Mouse (Mus musculus): ENCODE measurements around the gene Epx. TPM values are rescaled to one million over a fixed set of nuclear protein-coding genes. Genes with fewer than 3 reads are reported as not detected.

Gene Epx
- polyA plus RNA-seq, 1 experiment, result 8.2 TPM

DNA sequence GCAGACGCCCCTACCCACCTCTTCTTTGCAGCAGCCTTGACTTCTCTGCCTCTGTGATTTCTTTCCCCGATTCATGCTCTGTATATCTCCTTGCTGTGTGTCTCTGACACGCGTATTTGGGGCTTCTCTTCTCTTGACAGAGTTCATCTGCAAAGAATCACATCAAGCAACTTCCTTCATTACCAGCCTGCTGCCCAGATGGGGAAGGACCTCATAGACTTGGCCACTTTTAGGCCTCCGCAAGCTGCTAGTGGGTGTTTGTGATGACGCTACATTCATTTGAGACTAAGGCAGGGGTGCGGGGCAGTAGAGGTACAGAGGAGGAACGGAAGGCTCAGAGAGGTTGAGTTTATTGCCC, 21.8 kb downstream of the Epx start:
- no peak overlapping the region for H3K27ac ChIP-seq (ENCODE audit: control insufficient read depth, insufficient read depth, low read depth, low read length, poor library complexity)
- peaks cover 1% of the 10 kb centered on the region for H3K4me1 ChIP-seq (ENCODE audit: control insufficient read depth, insufficient read depth, low read length)
- peak overlapping the region; percentile 67 for H3K4me3 ChIP-seq (replicated peaks; ENCODE audit: control insufficient read depth, low read depth, low read length)
- 35% methylated on average over 8 of the region's 8 CpGs for WGBS
- TF ChIP-seq POLR2A (IDR thresholded peaks at IDR 0.05; ENCODE audit: borderline replicate concordance, control insufficient read depth, low read depth, low read length) (no peak), CTCF (IDR thresholded peaks at IDR 0.05; ENCODE audit: control insufficient read depth, insufficient read depth, low read length) (no peak)

DNA sequence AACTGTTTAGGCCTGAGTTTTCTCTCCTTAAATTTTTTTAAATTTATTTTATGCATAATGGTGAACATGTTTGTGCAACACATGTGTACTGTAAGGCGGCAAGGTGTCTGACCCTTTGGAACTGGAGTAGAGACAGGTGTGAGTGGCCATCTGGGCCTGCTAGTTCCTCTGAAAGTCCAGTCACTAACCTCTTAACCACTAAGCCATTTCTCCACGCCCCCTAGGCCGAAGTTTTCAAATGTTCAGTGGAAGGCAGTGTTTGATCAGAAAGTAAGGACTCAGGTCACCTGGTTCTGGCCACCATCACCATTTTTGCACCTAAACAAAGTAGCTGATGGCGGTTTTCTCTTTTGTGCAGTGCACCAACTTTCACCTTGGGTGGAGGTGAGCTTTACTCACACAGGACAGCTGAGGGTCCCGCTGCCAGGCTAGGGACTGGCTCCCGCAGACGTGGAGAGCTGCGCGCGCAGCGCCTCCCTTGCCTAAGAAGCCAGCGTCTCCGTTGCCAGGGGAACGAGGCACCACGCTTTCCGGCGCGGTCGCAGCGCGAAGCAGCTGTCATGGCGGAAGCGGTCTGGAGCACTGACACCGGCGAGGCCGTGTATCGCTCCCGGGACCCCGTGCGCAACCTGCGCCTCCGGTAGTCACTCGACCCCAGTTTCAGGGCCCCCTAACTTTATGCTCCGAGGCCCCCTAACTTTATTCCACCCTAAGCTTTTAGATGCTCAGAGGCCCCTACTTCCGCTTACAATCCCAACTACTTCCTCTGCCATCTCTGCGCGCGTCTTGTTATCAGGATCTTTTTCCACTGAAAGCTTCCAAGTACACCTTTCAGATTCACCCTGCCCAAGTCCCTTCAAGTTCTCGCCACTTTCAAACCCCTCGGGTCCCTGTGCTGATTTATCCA, 22.4 kb downstream of the Epx start, which contains the start of gene Mks1:
Gene Mks1 (plus strand): TSS at position 526 of the 907 bp plus-strand sequence.
- no peak within 1 kb of the TSS for H3K27ac ChIP-seq (ENCODE audit: control insufficient read depth, insufficient read depth, low read depth, low read length, poor library complexity)

DNA sequence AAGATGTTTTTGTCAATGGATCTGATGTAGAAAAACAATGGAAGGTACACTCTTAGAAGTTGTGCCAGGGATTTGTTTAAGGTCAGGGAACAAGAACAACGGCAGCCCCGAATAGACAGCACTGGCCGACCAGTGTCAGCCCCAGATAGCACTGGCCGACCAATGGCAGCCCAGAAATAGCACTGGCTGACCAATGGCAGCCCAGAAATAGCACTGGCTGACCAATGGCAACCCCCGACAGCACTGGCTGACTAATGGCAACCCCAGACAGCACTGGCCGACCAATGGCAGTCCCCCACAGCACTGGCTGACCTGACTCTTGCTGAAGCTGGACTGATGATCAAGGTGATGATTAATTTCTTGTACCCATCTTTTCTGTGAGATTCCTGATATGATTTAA, 27.5 kb downstream of the Epx start:
- no peaks in the 10 kb centered on the region for H3K4me1 ChIP-seq (ENCODE audit: control insufficient read depth, insufficient read depth, low read length)
- WGBS, result 76% methylated on average over 6 of the region's 6 CpGs
- H3K27ac ChIP-seq (ENCODE audit: control insufficient read depth, insufficient read depth, low read depth, low read length, poor library complexity), result no peak overlapping the region
- no peak for TF ChIP-seq POLR2A (IDR thresholded peaks at IDR 0.05; ENCODE audit: borderline replicate concordance, control insufficient read depth, low read depth, low read length)
- no peak for TF ChIP-seq CTCF (IDR thresholded peaks at IDR 0.05; ENCODE audit: control insufficient read depth, insufficient read depth, low read length)
- no peak overlapping the region for H3K4me3 ChIP-seq (replicated peaks; ENCODE audit: control insufficient read depth, low read depth, low read length)

More for the DNA sequence above, 22.4 kb downstream of the Epx start, which contains the start of gene Mks1:
- H3K4me1 ChIP-seq (ENCODE audit: control insufficient read depth, insufficient read depth, low read length), result peaks cover 1% of the 10 kb centered on the region
- TF ChIP-seq POLR2A (IDR thresholded peaks at IDR 0.05; ENCODE audit: borderline replicate concordance, control insufficient read depth, low read depth, low read length) (peak; percentile 79; the same call in 1 of the 2 replicates), CTCF (IDR thresholded peaks at IDR 0.05; ENCODE audit: control insufficient read depth, insufficient read depth, low read length) (no peak)
- H3K4me3 ChIP-seq (replicated peaks; ENCODE audit: control insufficient read depth, low read depth, low read length), result peak within 1 kb of the TSS; percentile 67
- WGBS, result 3% methylated on average over 40 of the region's 40 CpGs

DNA sequence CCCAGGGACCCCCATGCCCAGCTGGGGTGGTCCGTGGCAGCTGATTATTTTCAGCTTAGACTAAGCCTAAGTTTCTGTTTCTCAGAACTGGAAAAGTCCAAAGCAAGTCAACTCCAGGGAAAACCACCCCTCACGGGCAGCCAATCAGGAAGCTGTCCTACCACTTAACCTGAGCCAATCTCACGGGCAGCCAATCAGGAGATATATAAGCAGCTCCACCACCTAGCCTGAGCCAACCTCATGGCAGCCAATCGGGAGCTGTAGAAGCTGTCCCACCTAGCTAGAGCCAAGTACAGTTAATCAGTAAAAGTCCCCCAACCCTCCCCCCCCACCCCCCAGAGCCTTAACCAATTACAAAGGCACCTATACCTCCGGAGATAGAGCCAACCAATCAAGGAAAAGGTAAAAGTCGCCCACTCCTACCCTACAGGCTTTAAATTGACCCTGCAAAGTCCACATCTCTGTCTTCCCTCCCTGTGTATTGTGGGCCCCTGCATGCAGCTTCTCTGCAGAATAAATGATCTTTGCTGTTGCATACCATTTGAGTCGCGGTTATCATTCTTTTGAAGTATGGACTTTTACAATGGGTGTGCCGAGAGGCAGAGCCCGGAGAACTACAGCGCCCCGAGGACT, 28.3 kb downstream of the Epx start:
- no peak overlapping the region for H3K4me3 ChIP-seq (replicated peaks; ENCODE audit: control insufficient read depth, low read depth, low read length)
- 83% methylated on average over 12 of the region's 12 CpGs for WGBS

DNA sequence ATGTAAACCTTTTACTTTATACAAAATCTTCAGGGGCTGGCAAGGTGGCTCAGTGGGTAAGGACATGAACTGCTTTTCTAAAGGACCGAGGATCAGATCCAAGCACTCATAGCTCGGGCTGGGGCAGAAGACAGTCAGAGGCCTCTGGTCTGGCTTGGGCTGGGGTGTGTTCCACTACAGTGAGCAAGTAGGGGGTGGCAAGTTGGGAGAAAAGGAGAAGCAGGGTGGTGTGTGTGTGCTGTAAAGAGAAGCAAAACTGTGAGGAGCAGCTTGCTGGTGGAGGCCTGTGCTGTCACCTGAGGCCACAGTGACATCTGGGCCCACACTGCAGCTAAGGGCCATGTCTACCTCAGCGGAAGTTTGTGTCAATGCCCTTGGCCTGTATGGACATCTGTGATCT, 33.9 kb downstream of the Epx start:
- 68% methylated on average over 3 of the region's 3 CpGs for WGBS
- no peak for TF ChIP-seq CTCF (IDR thresholded peaks at IDR 0.05; ENCODE audit: control insufficient read depth, insufficient read depth, low read length)
- TF ChIP-seq POLR2A (IDR thresholded peaks at IDR 0.05; ENCODE audit: borderline replicate concordance, control insufficient read depth, low read depth, low read length), result no peak
- Histone ChIP-seq H3K27ac (ENCODE audit: control insufficient read depth, insufficient read depth, low read depth, low read length, poor library complexity) (no peak overlapping the region), H3K4me3 (replicated peaks; ENCODE audit: control insufficient read depth, low read depth, low read length) (no peak overlapping the region), H3K4me1 (ENCODE audit: control insufficient read depth, insufficient read depth, low read length) (no peaks in the 10 kb centered on the region)

More for the DNA sequence above, 28.3 kb downstream of the Epx start:
- H3K4me1 ChIP-seq (ENCODE audit: control insufficient read depth, insufficient read depth, low read length), result no peaks in the 10 kb centered on the region
- no peak for TF ChIP-seq POLR2A (IDR thresholded peaks at IDR 0.05; ENCODE audit: borderline replicate concordance, control insufficient read depth, low read depth, low read length)
- no peak for TF ChIP-seq CTCF (IDR thresholded peaks at IDR 0.05; ENCODE audit: control insufficient read depth, insufficient read depth, low read length)
- no peak overlapping the region for H3K27ac ChIP-seq (ENCODE audit: control insufficient read depth, insufficient read depth, low read depth, low read length, poor library complexity)

DNA sequence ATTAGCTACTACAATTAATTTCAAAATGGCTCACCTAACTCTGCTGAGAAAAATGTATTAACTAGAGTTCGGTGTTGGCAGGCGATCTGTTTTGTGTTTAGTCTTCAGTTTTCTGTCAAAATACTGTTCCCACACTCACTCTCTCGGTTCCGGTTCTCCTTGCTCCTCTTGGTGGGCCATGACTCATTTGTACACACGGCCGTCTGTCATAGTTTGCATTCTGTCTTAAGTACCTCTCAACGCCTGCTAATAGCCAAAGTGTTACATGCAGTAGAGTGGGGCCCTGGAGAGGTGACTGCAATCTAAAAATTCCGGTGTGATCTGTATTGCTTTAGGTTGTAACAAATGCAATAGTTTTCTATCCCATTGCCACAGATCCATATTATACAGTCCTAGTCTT, 34.7 kb downstream of the Epx start:
- H3K4me1 ChIP-seq (ENCODE audit: control insufficient read depth, insufficient read depth, low read length), result no peaks in the 10 kb centered on the region
- no peak for TF ChIP-seq CTCF (IDR thresholded peaks at IDR 0.05; ENCODE audit: control insufficient read depth, insufficient read depth, low read length)
- no peak for TF ChIP-seq POLR2A (IDR thresholded peaks at IDR 0.05; ENCODE audit: borderline replicate concordance, control insufficient read depth, low read depth, low read length)
- no peak overlapping the region for H3K27ac ChIP-seq (ENCODE audit: control insufficient read depth, insufficient read depth, low read depth, low read length, poor library complexity)
- WGBS, result 82% methylated on average over 8 of the region's 8 CpGs
- no peak overlapping the region for H3K4me3 ChIP-seq (replicated peaks; ENCODE audit: control insufficient read depth, low read depth, low read length)

DNA sequence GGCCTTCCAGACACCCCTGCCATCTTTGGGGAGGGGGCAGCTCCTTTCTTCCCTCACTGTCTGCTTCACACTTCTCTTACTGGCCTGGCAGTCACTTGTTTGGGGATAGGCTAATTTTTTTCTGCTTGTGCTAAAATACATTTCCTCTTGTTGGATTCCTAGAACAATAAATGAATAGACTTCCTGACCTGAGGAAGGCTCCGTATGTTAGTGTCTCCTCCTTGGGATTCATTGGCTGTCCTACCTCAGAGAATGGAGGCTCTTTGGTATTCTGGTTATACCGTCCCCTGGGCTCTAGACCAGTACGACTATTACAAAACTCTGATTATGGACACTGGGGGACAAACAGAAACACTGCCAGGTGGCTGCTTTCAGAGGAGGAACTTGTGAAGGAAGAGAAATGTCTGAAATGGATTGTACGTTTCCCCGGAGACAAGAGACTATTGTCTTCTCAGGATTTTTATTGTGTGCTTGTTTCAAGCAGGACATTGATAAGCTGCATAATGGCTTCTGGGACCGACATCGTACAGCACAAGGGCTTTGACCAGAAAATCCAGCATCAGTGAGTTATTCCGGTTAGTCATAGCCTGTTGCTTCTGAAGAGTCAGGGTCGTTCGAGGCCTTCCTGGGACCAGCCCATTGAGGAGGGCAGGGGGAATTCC, 47.0 kb downstream of the Epx start, which contains the start of gene Lpo:
Gene Lpo (minus strand): TSS at position 51 of the 662 bp plus-strand sequence.
- H3K4me3 ChIP-seq (replicated peaks; ENCODE audit: control insufficient read depth, low read depth, low read length), result no peak within 1 kb of the TSS
- H3K27ac ChIP-seq (ENCODE audit: control insufficient read depth, insufficient read depth, low read depth, low read length, poor library complexity), result no peak within 1 kb of the TSS
- WGBS, result 54% methylated on average over 10 of the region's 10 CpGs
- no peaks in the 10 kb centered on the region for H3K4me1 ChIP-seq (ENCODE audit: control insufficient read depth, insufficient read depth, low read length)
- TF ChIP-seq CTCF (IDR thresholded peaks at IDR 0.05; ENCODE audit: control insufficient read depth, insufficient read depth, low read length) (no peak), POLR2A (IDR thresholded peaks at IDR 0.05; ENCODE audit: borderline replicate concordance, control insufficient read depth, low read depth, low read length) (no peak)

DNA sequence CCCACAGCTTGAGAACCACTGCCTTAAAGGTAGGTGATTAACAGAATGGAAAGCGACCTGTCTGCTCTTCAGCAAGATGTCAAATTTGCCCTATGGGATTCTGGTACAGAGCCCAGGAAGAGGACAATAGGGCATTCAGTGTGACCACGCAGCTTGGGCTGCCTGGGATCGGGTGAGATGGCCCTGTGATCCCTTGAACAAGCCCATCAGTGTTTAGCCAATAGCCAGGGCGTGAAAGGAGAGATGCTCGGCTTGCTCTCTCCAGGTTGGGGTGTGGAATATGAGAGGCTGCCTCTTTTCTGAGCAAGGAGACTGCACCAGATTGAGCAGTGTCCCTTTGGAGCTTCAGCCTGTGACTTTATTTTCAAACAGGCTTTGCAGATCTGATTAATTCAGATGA, 53.8 kb downstream of the Epx start:
- Histone ChIP-seq H3K4me1 (ENCODE audit: control insufficient read depth, insufficient read depth, low read length) (no peaks in the 10 kb centered on the region), H3K27ac (ENCODE audit: control insufficient read depth, insufficient read depth, low read depth, low read length, poor library complexity) (no peak overlapping the region), H3K4me3 (replicated peaks; ENCODE audit: control insufficient read depth, low read depth, low read length) (no peak overlapping the region)
- TF ChIP-seq CTCF (IDR thresholded peaks at IDR 0.05; ENCODE audit: control insufficient read depth, insufficient read depth, low read length) (no peak), POLR2A (IDR thresholded peaks at IDR 0.05; ENCODE audit: borderline replicate concordance, control insufficient read depth, low read depth, low read length) (no peak)
- 71% methylated on average over 5 of the region's 5 CpGs for WGBS

All from bone marrow, adult 2 months (tissue).